Mouse (Mus musculus) lung, postnatal 0 days (tissue): Measurements from ENCODE around the gene Pik3cd.
A peak's percentile ranks its signal among the peaks of the same experiment; 100 is the strongest.

Experiments used
- CTCF ChIP-seq: IDR thresholded peaks from 2 replicates; pipeline ENCODE4 v1.5.1; 2016; ENCODE audit warnings: antibody characterized with exemption, mild to moderate bottlenecking
- EP300 ChIP-seq: IDR thresholded peaks from 2 replicates; pipeline ENCODE4 v1.6.1; 2016; ENCODE audit warnings: antibody characterized with exemption, mild to moderate bottlenecking, control low read depth

GRCm38 (mm10) chr4:149696189-149696971, 6.0 kb downstream of the Pik3cd start:
- TF ChIP-seq CTCF, result peak; percentile 37
- TF ChIP-seq EP300, result no peak
